ENCODE assay signal across 7 mouse cellular contexts in genomic region chr9:120184499-120184898, GRCm38 (mm10). TPM values are rescaled to one million over a fixed set of nuclear protein-coding genes. Genes with fewer than 3 reads are reported as not detected.
A peak's percentile ranks its signal among the peaks of the same experiment; 100 is the strongest.
DNase-seq lines count a peak whose midpoint lies in the region; TF ChIP-seq lines count a peak whose summit lies in the region.

No protein-coding gene starts in this region.

- no peak overlapping the region for H3K4me3 ChIP-seq in cerebellum, adult 2 months (replicated peaks; ENCODE audit: insufficient read depth, low read depth, low read length)
- no peak overlapping the region for H3K4me3 ChIP-seq in small intestine, adult 2 months (ENCODE audit: low read depth, low read length)

- peak; percentile 56 for DNase-seq in urinary bladder, postnatal 14 days (ENCODE audit: low spot score)
- no peak for DNase-seq in urinary bladder, adult 2 months (ENCODE audit: low spot score)
- peak; percentile 27 to 37 for DNase-seq in cerebellum, adult 2 months
- DNase-seq in frontal cortex, postnatal 10 days (ENCODE audit: low spot score in 2 of 2): peak; percentile 33 to 48
- DNase-seq in kidney, postnatal 10 days: peak; percentile 70
- DNase-seq in lung, postnatal 25 days (ENCODE audit: low spot score): peak; percentile 7

- peak; percentile 60; the same call in 1 of the 2 replicates for TF ChIP-seq CTCF in cerebellum, adult 2 months (IDR thresholded peaks at IDR 0.05; ENCODE audit: borderline replicate concordance, insufficient read depth, low read depth, low read length)
- TF ChIP-seq CTCF in small intestine, adult 2 months (IDR thresholded peaks at IDR 0.05; ENCODE audit: extremely low read depth, insufficient read length, insufficient replicate concordance, low read depth, low read length): peak; percentile 33; the same call in 1 of the 2 replicates

- no peak overlapping the region for H3K27ac ChIP-seq in cerebellum, adult 2 months (ENCODE audit: insufficient read depth, low read length)
- H3K27ac ChIP-seq in small intestine, adult 2 months (ENCODE audit: insufficient read depth, low read depth, low read length): no peak overlapping the region

- no peaks in the 10 kb centered on the region for H3K36me3 ChIP-seq in small intestine, adult 2 months (ENCODE audit: control insufficient read depth, insufficient read depth, low read length)

- no peaks in the 10 kb centered on the region for H3K27me3 ChIP-seq in cerebellum, adult 2 months (ENCODE audit: control insufficient read depth, insufficient read depth, low read length)
- H3K27me3 ChIP-seq in small intestine, adult 2 months (ENCODE audit: control insufficient read depth, insufficient read depth, low read length): no peaks in the 10 kb centered on the region

- 24% methylated on average over 13 of the region's 13 CpGs for WGBS in cerebellum, adult 2 months
- WGBS in small intestine, adult 2 months: 25% methylated on average over 13 of the region's 13 CpGs

- TF ChIP-seq POLR2A in cerebellum, adult 2 months (IDR thresholded peaks at IDR 0.05; ENCODE audit: borderline replicate concordance, insufficient read depth, low read length): no peak
- no peak for TF ChIP-seq POLR2A in small intestine, adult 2 months (IDR thresholded peaks at IDR 0.05; ENCODE audit: low read depth, low read length)

- H3K4me1 ChIP-seq in cerebellum, adult 2 months (ENCODE audit: control insufficient read depth, insufficient read depth, low read length): no peaks in the 10 kb centered on the region
- H3K4me1 ChIP-seq in small intestine, adult 2 months (ENCODE audit: control insufficient read depth, insufficient read depth, insufficient read length, low read length): no peaks in the 10 kb centered on the region

RNA-seq across cellular contexts. Expression of gene Mobp, which starts 35.0 kb away (rescaled TPM):
- 0.85 and 1.2 TPM in 2 replicates for polyA plus RNA-seq in urinary bladder, adult 2 months (2012; rRNA removed)
- polyA plus RNA-seq in cerebellum, adult 2 months (2012; rRNA removed): 1,427 and 1,761 TPM in 2 replicates
- polyA plus RNA-seq in small intestine, adult 2 months (2012; rRNA removed): not detected in 2 replicates

RNA-seq across cellular contexts. Expression of gene Rpsa, which starts 57.0 kb away (rescaled TPM):
- polyA plus RNA-seq in urinary bladder, adult 2 months (2012; rRNA removed): 1,805 and 1,865 TPM in 2 replicates
- polyA plus RNA-seq in cerebellum, adult 2 months (2012; rRNA removed): 691 and 736 TPM in 2 replicates
- 1,611 and 2,329 TPM in 2 replicates for polyA plus RNA-seq in small intestine, adult 2 months (2012; rRNA removed)

Comparison
In these comparisons a context has a peak if more than half of its experiments do, and no peak if none do; other contexts are left out.
1. RNA of gene Mobp, which starts 35.0 kb away (polyA plus RNA-seq): 1,427 to 1,761 TPM in cerebellum, adult 2 months; 0.85 to 1.2 TPM in urinary bladder, adult 2 months and not detected in small intestine, adult 2 months; every median in the first group is over 100 times any median in the second.